Mouse (Mus musculus) right cerebral cortex, postnatal 4 days (tissue): ENCODE data around the gene Tcf7.
A peak's percentile ranks its signal among the peaks of the same experiment; 100 is the strongest.

ENCODE experiments used
- DNase-seq: peaks from one replicate; pipeline ENCODE4 v3.0.0-alpha.2; 2022

The Tcf7 gene

DNA sequence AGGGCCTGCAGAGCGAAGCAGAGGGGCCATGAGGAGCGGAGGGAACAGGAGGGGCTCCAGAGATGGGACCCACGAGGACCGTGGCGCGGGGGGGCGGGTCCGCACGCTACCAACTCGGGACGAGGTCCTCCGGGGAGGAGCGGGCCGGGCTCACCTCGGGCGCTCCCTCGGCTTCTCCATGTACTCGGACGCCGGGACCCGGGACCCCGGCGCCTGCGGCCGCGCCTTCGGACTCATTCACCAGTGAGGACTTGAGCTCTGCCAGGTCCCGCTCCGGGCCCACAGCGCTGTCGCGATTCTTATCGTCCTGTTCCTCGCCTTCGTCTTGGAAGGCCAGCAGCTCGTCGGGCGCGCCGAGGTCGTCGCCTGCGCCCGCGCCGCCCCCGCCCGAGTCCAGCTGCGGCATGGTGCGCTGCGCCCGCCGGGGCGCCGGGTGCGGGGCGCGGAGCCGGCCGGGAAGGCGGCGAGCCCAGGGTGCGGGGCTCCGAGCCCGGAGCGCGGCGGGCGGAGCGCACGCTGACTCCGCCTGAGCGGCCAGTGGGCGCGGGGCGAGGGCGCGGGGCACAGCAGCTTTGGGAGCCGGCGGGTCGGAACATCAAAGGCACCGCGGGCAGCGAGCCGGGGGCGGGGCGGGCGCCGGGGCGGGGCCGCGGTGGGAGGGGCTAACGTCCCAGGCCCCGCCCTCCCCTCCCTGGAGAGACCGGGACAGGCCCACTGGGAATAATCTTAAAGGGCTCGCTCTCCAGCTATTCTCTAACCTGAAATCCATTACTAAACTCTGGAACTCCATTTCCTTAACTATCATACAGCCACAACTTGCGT is at the start of gene Tcf7:
Gene Tcf7, minus strand, starts transcription at position 241 of the 822 bp plus-strand sequence.
- DNase-seq: peak; percentile 68

- no peak for DNase-seq
Measured at GRCm38 (mm10) chr11:52327313-52327712, 44.5 kb upstream of the Tcf7 start.

- DNase-seq: no peak
Measured at GRCm38 (mm10) chr11:52324442-52325367, 41.9 kb upstream of the Tcf7 start.

DNA sequence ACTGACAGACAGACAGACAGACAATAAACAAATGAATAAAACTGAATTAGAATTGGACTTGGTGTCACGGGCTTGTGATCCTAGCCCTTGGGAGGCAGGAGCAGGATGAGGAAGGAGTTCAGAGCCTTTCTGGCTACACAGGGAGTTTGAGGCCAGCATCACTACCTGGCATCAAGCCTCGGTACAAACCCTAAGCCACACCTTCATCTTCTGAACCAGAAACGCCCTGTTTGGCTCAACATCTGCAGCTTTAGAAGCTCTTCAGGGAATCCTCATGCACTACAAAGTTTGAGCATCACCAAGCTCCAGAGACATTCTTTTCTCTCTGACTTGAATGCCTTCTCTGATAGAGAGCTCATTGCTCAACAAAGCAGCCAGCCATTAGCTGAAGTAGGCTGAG is 38.7 kb upstream of the Tcf7 start:
- DNase-seq: no peak

- no peak for DNase-seq
Measured at GRCm38 (mm10) chr11:52320529-52320928, 37.7 kb upstream of the Tcf7 start.

DNA sequence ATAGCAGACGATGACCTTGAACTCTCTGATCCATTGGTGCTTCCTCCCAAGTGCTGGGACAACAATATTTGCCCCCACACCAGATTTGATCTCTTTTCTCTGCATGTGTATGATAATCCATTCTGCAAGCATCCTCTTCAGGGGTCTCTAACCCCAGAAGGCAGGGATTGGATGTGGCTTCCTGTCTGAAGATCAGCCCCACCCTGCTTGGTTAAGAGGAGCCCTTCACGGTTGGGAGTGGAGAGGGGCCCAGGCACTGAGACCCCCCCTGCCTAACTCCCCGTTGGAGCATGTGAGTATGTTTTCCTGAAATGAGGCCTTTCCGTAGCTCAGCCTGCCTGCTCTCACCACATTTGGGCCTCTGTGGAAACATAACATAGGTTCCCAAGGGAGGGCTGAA is 36.9 kb upstream of the Tcf7 start:
- DNase-seq: no peak

GRCm38 (mm10) chr11:52318445-52318844 is 35.6 kb upstream of the Tcf7 start:
- no peak for DNase-seq

- no peak for DNase-seq
Measured at GRCm38 (mm10) chr11:52314102-52314793, 31.4 kb upstream of the Tcf7 start.

GRCm38 (mm10) chr11:52310709-52311108 is 27.9 kb upstream of the Tcf7 start:
- no peak for DNase-seq

DNA sequence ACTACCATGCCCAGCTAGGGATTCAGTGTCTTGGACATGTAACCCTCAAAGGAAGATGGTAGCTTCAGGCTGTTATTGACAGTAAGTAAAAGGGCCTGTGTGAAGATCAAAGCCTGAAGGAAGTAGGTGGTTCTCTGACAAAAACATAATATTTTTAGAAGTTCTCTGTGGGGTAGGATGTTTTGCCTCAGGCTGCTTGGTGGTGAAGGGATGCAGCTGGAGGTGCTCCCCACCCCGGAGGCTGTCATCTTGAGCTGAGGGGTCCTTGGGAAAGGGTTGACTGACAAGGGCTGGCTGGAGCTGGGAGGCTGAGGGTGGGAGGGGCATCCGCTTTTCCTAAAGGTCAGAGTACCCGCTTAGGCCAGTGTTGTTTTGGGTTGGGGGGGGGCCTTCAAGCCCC is 26.7 kb upstream of the Tcf7 start:
- no peak for DNase-seq

GRCm38 (mm10) chr11:52306431-52306830 is 23.6 kb upstream of the Tcf7 start:
- no peak for DNase-seq

DNA sequence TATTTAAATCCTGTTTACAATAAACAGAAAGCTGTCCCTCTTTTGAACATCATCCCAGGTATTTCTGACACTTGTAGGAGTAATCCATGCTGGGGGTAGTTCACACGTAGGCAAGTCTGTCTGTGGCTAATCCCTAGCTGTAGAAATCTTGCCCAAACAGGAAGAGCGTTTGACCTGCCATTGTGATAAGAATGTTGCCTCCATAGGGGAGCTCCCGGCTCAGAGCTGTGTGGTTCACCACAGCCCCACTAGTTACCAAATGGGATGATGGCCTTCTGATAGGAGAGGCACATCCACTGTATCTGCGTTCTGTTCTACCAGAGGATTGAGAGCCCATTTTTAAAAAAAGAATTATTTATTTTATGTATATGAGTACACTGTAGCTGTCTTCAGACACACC is 22.5 kb upstream of the Tcf7 start:
- DNase-seq: no peak

GRCm38 (mm10) chr11:52302668-52303067 is 19.9 kb upstream of the Tcf7 start:
- no peak for DNase-seq

- DNase-seq: no peak
Measured at GRCm38 (mm10) chr11:52299687-52300086, 16.9 kb upstream of the Tcf7 start.

DNA sequence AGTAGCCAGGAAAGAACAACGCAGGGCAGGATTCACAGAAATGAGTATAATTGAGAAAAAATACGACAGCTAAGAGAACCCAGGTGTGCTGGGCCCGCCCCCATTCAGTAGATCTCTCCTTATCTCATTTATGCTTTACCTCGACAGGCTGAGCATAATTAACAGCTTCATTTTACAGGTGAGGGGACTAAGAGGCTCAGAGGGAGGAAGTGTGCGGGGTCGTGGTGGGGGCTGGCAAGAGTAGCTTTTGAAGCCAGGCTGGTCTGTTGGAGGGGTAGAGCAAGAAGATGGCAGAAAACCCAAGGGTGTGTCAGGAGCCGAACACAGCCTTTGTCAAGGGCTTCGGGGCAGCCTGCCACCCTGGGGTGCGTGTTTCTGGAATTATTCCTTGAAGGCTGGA is 16.1 kb upstream of the Tcf7 start:
- DNase-seq: no peak

DNA sequence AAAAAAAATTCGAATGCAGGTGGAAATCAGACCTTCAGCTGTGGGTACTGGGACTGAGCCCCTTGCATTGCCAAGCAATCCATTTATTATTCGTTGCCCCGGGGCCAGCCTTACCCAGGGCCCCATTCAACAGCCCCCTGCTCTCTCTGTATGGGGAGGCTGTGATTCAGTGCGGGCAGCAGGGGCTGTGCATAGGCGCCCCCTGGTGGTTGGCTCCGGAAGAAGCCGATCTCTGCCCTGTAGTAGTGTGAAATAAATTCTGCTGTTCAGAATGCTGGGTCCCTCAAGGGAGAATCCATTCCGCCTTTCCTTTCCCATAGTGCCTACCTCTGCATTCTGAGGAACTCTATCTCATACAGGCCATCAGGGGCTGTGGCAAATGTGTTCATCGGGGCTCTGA is 14.5 kb upstream of the Tcf7 start:
- peak; percentile 69 for DNase-seq

DNA sequence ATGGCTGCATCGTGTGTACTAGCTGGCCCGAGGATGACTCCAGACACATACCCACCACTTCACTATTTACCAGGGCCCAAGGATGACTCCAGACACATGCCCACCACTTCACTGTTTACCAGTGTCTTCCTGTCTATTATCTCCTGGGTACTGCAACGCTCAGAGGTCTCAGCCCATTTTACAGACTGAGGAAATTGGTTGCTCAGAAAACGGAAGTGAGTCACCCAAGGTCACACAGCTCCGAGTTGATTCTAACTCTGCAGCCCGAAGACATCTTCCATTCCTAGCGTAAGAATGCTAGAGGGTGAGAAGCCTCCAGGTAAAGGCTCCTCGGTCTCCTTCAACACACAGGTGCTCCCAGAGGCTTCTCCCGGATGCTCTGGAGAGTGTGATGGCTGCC is 11.3 kb upstream of the Tcf7 start:
- DNase-seq: no peak

GRCm38 (mm10) chr11:52292894-52293293 is 10.1 kb upstream of the Tcf7 start:
- no peak for DNase-seq

GRCm38 (mm10) chr11:52292346-52292745 is 9.5 kb upstream of the Tcf7 start:
- DNase-seq: no peak

- DNase-seq: no peak
Measured at GRCm38 (mm10) chr11:52286958-52287305, 4.1 kb upstream of the Tcf7 start.

DNA sequence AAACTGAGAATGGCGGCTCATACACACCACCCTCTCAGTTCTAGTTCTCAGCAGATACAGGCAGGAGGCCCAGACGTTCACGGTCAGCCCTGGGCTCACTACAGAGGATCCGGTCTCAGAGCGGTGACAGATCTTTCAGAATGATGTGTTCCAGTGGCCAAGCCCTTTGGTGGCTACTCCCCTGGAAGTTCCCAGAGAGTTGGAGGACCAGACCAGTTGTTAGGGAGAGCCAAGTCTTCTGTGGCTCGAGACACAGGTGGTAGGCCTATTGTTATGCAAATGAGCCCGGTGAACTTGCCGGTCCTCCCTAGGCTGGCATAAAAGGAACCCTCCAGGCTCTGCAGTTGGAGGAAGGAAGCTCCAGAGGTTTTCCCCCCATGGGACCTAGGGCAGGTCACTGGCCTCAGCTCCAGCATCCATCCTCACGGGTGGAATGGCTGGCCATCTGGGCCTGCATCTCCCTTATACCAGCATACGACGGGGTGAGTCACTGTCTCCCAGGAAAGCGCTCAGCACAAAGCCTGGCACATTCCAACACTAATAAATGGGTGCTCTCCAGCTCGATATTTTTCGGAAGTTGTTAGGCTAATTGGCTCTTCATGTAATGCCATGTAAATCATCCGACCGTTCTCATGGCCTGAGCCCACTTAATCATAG is 3.6 kb upstream of the Tcf7 start:
- DNase-seq: no peak

DNA sequence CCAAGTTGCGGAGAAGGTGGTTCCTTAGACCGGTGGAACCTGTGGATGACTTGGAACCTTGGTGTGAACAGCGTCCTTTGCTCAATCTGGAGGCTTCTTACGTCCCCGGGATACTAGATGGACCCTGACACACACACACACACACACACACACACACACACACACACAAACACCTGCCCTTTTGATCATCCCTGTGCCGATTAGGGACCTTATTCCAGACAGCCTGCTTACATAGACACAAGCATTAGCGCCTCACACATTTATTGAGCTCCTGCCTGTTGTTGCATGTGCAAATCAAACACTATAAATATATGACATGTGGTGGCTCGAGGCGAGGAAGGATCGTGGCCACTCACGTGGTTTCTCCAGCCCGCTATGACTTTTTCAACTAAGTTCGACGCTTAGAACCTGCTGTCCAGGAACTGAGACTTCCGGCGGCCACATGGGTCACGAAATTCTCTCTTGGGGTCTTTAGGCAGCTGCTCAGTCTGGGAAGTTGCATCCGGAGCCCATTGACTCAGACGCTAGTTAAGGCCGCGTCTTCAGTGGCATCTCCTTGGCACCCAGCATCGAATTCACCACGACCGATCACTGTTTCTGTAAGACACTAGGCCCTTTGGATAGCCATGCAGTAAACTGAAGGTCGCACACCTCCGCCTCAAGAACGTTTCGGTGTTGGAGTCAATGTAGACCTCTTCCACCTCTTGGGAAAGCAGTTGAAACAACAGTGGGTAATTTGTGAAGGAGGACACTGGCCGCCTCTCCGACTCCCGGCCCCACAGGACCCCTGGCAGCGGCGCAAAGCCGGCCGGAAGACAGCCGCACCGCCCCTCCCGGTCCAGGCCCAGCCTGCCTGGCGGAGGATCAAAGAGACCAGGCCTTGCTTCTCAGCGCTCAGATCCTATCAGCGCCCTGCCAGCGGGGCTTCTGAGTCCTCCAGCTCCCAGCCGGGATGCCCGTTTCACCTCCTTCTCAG is 1.1 kb upstream of the Tcf7 start:
- DNase-seq: peak; percentile 52
